Mouse (Mus musculus) neural tube, embryonic 14.5 days (tissue): ENCODE measurements around the gene Hes7. TPM values are rescaled to one million over a fixed set of nuclear protein-coding genes. Genes with fewer than 3 reads are reported as not detected.

Source experiments
- ATAC-seq: fragments of 200-750 bp; cut with Nextera tagmentation; 2 replicates; pipeline ENCODE4 v1.8.0; 2017; ENCODE audit warnings: low read depth, mild to moderate bottlenecking, moderate TSS enrichment, moderate library complexity
- H3K27ac ChIP-seq: fragments of 300-500 bp; sonication (generic); 2 replicates; pipeline ENCODE4 v1.5.1; 2014; ENCODE audit warnings: low read depth, mild to moderate bottlenecking, control low read depth, low read length, moderate library complexity, mixed read lengths
- H3K27me3 ChIP-seq: fragments of 300-500 bp; sonication (generic); 2 replicates; pipeline ENCODE4 v1.6.1; 2014; ENCODE audit warnings: low read length; ENCODE audit not compliant: control insufficient read depth, insufficient read depth
- H3K36me3 ChIP-seq: fragments of 300-500 bp; sonication (generic); 2 replicates; pipeline ENCODE4 v1.6.1; 2014; ENCODE audit warnings: low read length, mixed read lengths; ENCODE audit not compliant: control insufficient read depth, insufficient read depth
- H3K4me1 ChIP-seq: fragments of 300-500 bp; sonication (generic); 2 replicates; pipeline ENCODE4 v1.6.1; 2014; ENCODE audit warnings: low read length; ENCODE audit not compliant: control insufficient read depth, insufficient read depth
- H3K4me2 ChIP-seq: fragments of 300-500 bp; sonication (generic); 2 replicates; pipeline ENCODE4 v1.6.1; 2014; ENCODE audit warnings: mild to moderate bottlenecking, low read depth, low read length, control low read depth
- H3K4me3 ChIP-seq: fragments of 300-500 bp; sonication (generic); 2 replicates; pipeline ENCODE4 v1.5.1; 2014; ENCODE audit warnings: low read depth, low read length, control low read depth, mixed read lengths
- H3K9ac ChIP-seq: fragments of 300-500 bp; sonication (generic); replicated peaks from 2 replicates; pipeline ENCODE4 v1.6.1; 2014; ENCODE audit warnings: low read depth, mild to moderate bottlenecking, control low read depth, low read length, mixed read lengths
- H3K9me3 ChIP-seq: fragments of 300-500 bp; sonication (generic); 2 replicates; pipeline ENCODE4 v1.6.1; 2016; ENCODE audit warnings: low read length; ENCODE audit not compliant: control insufficient read depth
- WGBS: fragments of 180-500 bp; shearing (Covaris S2); extraction: QIAGEN DNeasy Blood & Tissue Kit; methylation state at CpG from one replicate; pipeline ENCODE4 v1.1.7; 2014; 5-methylcytosine and 5-hydroxymethylcytosine counted together
- polyA plus RNA-seq: library from polyadenylated mRNA; unstranded; fragments of >200 nt; fragmentation: Nextera tagmentation; extraction: Ambion mirVana; gene quantifications from 2 replicates; pipeline ENCODE4 v1.2.1, GENCODE M21; 2014

Gene Hes7
- polyA plus RNA-seq, 1 experiment from 2014 or later, result 0.52 TPM

- Histone ChIP-seq H3K9me3 (no peaks in the 10 kb centered on the region), H3K4me2 (no peak overlapping the region), H3K9ac (no peak overlapping the region), H3K27me3 (no peaks in the 10 kb centered on the region), H3K4me3 (no peak overlapping the region), H3K4me1 (no peaks in the 10 kb centered on the region), H3K27ac (no peak overlapping the region), H3K36me3 (no peaks in the 10 kb centered on the region)
- 89% methylated on average over 12 of the region's 12 CpGs for WGBS
- ATAC-seq, result no peak
These were observed 49.1 kb downstream of the Hes7 start for GRCm38 (mm10) chr11:69169313-69169712.

DNA sequence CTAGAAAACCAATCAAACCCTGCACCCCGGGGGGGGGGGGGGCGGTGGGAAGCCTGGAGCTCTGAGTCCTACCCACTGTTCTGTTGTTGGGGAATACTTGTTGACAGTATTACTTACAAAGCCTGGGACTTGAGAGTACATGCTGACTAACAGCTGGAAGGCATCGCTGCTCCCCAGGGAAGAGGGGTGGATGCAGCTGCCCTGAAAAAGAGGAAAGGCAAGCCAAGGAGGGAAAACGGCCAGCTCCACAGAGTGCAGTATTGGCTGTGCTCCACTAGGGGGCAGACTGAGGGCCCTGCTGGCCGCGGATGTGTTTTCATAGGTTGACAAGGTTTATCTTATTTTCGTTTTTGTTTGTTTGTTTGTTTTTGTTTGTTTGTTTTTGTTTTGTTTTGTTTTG lies 51.4 kb downstream of the Hes7 start:
- Histone ChIP-seq H3K4me1 (no peaks in the 10 kb centered on the region), H3K27me3 (no peaks in the 10 kb centered on the region), H3K9ac (no peak overlapping the region), H3K27ac (no peak overlapping the region), H3K9me3 (no peaks in the 10 kb centered on the region), H3K36me3 (no peaks in the 10 kb centered on the region), H3K4me2 (no peak overlapping the region), H3K4me3 (no peak overlapping the region)
- 25% methylated on average over 7 of the region's 7 CpGs for WGBS
- ATAC-seq, result no peak

DNA sequence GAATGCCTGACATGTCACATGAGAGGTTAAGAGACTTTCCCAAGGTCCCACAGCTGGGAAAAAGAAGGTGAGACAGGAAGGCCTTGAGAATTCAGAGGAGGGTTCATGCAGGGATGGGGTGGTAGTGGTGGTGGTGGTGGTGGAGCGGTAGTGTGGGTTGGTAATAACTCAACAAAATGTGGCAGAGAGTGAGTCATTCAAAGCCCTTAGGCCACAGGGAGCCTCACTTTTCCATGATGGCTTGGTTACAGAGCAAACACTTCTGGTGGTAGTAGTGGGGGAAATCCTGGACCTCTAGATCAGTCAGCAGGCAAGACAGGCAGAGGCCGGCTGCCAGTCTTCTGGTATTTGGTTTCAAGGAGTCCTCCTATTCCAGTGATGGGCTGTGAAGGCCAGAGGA lies 52.4 kb downstream of the Hes7 start:
- Histone ChIP-seq H3K9me3 (no peaks in the 10 kb centered on the region), H3K4me2 (no peak overlapping the region), H3K27ac (no peak overlapping the region), H3K36me3 (no peaks in the 10 kb centered on the region), H3K27me3 (no peaks in the 10 kb centered on the region), H3K9ac (no peak overlapping the region), H3K4me3 (no peak overlapping the region), H3K4me1 (no peaks in the 10 kb centered on the region)
- 97% methylated on average over 2 of the region's 2 CpGs for WGBS
- no peak for ATAC-seq

Other genes with a start within 250 kb of the Hes7 start
- gene Ndel1, start 248.5 kb upstream of the Hes7 start, polyA plus RNA-seq, result 96.3 and 109 TPM in 2 replicates
- gene Rnf222, start 231.9 kb upstream of the Hes7 start, polyA plus RNA-seq, result not detected in 2 replicates
- 594 and 606 TPM in 2 replicates for gene Rpl26, start 218.8 kb upstream of the Hes7 start, polyA plus RNA-seq
- 0.89 and 1.3 TPM in 2 replicates for gene Odf4, start 193.3 kb upstream of the Hes7 start, polyA plus RNA-seq
- 20.4 and 24.7 TPM in 2 replicates for gene Arhgef15, start 162.9 kb upstream of the Hes7 start, polyA plus RNA-seq
- 1.6 and 2.2 TPM in 2 replicates for gene Slc25a35, start 152.3 kb upstream of the Hes7 start, polyA plus RNA-seq
- 25.5 and 30.6 TPM in 2 replicates for gene Rangrf, start 145.2 kb upstream of the Hes7 start, polyA plus RNA-seq
- 16.0 and 16.5 TPM in 2 replicates for gene Pfas, start 111.9 kb upstream of the Hes7 start, polyA plus RNA-seq
- 51.8 and 59.3 TPM in 2 replicates for gene Ctc1, start 104.5 kb upstream of the Hes7 start, polyA plus RNA-seq
- 8.7 and 12.8 TPM in 2 replicates for gene Aurkb, start 74.8 kb upstream of the Hes7 start, polyA plus RNA-seq
- 16.1 and 17.7 TPM in 2 replicates for gene Borcs6, start 60.7 kb upstream of the Hes7 start, polyA plus RNA-seq
- gene Tmem107, start 49.6 kb upstream of the Hes7 start, polyA plus RNA-seq, result 24.7 and 27.7 TPM in 2 replicates
- gene Vamp2, start 31.9 kb upstream of the Hes7 start, polyA plus RNA-seq, result 337 and 385 TPM in 2 replicates
- 6.5 and 9.4 TPM in 2 replicates for gene Per1, start 25.2 kb upstream of the Hes7 start, polyA plus RNA-seq
- 0.33 and 0.48 TPM in 2 replicates for gene 9130213A22Rik, start 2.2 kb downstream of the Hes7 start, polyA plus RNA-seq
- gene Aloxe3, start 5.5 kb downstream of the Hes7 start, polyA plus RNA-seq, result 2.2 and 5.0 TPM in 2 replicates
- 0.43 and 0.67 TPM in 2 replicates for gene Alox12b, start 36.6 kb downstream of the Hes7 start, polyA plus RNA-seq
- 0.24 and 0.43 TPM in 2 replicates for gene Alox8, start 77.4 kb downstream of the Hes7 start, polyA plus RNA-seq
- gene Gucy2e, start 116.6 kb downstream of the Hes7 start, polyA plus RNA-seq, result 0.35 and 0.62 TPM in 2 replicates
- 10.3 and 15.7 TPM in 2 replicates for gene Cntrob, start 203.4 kb downstream of the Hes7 start, polyA plus RNA-seq
- gene Trappc1, start 203.6 kb downstream of the Hes7 start, polyA plus RNA-seq, result 191 and 200 TPM in 2 replicates
- gene Kcnab3, start 205.9 kb downstream of the Hes7 start, polyA plus RNA-seq, result 5.7 and 7.3 TPM in 2 replicates
- gene Rnf227, start 220.1 kb downstream of the Hes7 start, polyA plus RNA-seq, result 213 and 260 TPM in 2 replicates
- 86.0 and 89.6 TPM in 2 replicates for gene Chd3, start 249.0 kb downstream of the Hes7 start, polyA plus RNA-seq